Mouse (Mus musculus) embryo, embryonic 10 days (tissue): ENCODE measurements around the gene Actl6a.

Source experiments
- DNase-seq: peaks from one replicate; pipeline ENCODE4 v3.0.0-alpha.2; 2015; ENCODE audit warnings: low spot score

Actl6a gene

DNA sequence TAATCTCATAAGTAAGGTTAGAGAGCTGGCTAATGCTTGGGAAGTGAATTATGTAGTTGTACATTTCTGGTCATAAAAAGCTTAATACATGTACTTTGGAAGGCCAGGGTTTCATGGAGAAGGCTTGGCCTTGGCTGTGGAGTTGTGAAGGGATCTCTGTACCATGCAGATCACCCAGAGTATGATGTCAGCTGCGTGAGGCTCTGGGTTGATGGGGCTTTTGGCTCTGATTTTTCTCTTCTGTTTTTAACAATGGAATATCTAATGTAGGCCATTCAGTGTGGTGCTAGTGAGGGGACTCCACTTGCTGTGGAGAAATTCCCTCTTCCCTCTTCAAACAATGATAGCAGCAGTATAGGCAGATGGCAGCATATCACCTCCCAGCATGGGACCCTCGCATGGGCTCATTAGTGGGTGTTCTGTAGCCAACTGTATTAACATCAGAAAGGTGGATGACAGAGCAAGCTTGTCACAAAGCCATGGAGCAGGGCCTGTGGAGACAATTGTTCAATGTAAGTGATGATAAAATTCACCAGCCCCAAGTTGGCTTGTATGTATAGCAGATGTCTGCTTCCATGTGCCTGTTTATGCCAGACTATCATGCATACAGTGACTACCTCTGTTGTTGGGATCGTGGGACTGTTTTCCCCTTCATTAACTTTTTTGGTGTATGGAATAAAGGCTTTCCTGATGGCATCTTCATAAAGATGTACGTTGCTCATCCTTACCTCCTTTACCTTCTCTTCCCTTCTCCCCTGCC is 43.9 kb downstream of the Actl6a start:
- DNase-seq: no peak

DNA sequence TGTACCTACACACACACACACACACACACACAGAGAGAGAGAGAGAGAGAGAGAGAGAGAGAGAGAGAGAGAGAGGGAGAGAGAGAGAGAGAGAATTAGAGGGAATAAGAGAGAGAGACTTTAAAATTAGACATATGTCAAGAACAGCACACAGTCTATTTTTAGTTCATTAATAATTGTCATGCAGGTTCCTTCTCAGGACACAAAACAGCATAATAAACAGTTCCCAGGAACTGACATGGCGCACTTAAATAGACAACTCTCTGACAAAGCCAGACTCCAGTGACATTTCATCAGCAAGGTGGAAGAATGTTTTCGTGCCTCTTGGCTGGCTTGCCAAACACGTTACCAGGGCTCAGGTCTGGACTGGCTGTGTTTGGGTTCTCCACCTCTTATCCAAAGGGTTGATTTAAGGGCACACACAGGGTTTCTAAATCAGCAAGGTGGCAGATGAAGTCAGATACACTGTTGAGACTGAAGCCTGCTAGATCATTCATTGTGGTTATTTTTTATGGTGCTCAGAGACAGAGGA is 48.4 kb downstream of the Actl6a start:
- no peak for DNase-seq

DNA sequence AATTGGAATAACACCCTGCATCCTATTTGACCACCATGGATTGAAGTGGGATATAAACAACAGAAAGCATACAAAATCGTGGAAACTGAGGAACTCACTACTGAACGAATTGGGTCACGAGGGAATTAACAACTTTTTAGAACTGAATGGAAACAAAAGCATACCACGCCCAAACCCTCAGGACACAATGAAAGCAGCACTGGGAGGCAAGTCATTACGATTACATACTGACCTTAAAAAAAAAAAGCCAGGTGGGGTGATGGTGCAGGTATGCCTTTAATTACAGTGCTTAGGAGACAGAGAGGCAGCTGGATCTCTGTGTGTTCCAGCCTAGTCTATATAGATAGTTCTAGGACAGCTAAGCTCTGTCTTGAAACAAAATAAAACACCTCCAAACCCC is 53.1 kb downstream of the Actl6a start:
- no peak for DNase-seq

DNA sequence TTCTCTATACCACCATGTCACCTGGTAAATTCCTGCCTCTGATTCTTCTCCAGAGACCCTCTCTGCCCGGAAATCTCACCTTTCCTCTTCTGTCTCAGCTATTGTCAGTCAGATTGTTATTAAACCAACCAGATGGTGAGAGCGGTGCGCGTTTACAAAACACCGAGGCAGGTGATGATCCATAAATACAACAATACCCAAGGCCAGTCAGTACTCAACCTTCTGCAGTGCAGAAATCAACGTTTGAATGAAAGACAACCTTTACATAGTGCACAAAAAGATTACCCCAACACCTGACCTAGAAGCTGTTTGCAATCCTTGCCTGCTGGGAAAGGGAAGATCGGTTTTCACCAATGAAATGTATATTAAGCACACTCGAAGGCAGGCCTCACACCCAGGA is 56.9 kb downstream of the Actl6a start:
- no peak for DNase-seq

DNA sequence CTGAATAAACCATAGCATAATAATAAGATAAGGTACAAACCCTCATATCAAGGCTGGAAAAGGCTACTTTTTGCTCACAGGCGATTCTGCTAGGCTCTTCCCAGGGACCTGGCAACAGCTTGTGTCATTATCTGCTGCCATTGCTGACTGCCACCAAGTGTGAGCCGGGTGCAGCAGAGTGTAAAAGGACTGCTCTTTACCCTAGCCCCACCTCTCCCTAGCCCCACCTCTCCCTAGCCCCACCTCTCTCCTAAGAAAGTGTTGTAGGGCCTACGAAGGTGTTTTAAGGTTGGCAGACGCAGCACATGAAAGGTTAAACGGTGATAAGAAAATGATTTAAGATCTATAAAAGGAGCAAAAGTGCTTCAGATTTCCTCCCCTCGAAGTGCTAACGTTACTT is 57.8 kb downstream of the Actl6a start:
- no peak for DNase-seq

DNA sequence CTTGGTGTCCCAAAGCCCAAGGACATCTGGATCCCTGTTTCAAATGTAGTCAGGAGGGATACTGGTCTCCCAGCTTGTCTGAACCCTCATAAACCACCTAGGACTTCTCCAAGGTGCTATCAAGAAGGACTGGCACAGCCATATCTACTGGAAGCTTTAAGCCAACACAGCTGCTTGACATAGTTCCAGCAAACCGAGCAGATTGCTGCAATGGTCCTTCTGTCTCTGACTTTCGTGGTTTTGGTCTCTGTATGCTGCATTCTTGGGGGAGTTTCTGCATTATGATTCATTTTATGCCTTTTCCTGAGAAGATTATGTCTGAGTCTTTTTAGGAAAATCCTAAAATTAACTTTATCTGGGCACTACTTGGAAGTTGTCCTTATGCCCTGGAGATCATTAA is 64.7 kb downstream of the Actl6a start:
- no peak for DNase-seq
